Mouse (Mus musculus): ENCODE data around the gene Tinag. TPM values are rescaled to one million over a fixed set of nuclear protein-coding genes. Genes with fewer than 3 reads are reported as not detected.

The Tinag gene
- polyA plus RNA-seq, 1 experiment: 0.12 TPM

GRCm38 (mm10) chr9:76989946-76990345 lies 55.6 kb downstream of the Tinag start:
- Histone ChIP-seq H3K4me1 (replicated peaks; ENCODE audit: control insufficient read depth, insufficient read depth, low read length) (no peaks in the 10 kb centered on the region), H3K27me3 (ENCODE audit: control insufficient read depth, insufficient read depth, low read length) (no peaks in the 10 kb centered on the region), H3K4me3 (ENCODE audit: control insufficient read depth, insufficient read depth, low read length) (no peak overlapping the region), H3K36me3 (ENCODE audit: control insufficient read depth, insufficient read depth, low read length) (no peaks in the 10 kb centered on the region), H3K27ac (ENCODE audit: control insufficient read depth, insufficient read depth, low read length) (no peak overlapping the region)
- no peak for DNase-seq
- TF ChIP-seq CTCF (IDR thresholded peaks at IDR 0.05; ENCODE audit: borderline replicate concordance, control insufficient read depth, extremely low read depth, insufficient read depth, low read length, poor library complexity): no peak
- no peak for TF ChIP-seq POLR2A (IDR thresholded peaks at IDR 0.05; ENCODE audit: control insufficient read depth, extremely low read depth, insufficient read depth, low read length, poor library complexity)

- no peak overlapping the region for H3K4me3 ChIP-seq (ENCODE audit: control insufficient read depth, insufficient read depth, low read length)
- no peak for DNase-seq
- no peaks in the 10 kb centered on the region for H3K36me3 ChIP-seq (ENCODE audit: control insufficient read depth, insufficient read depth, low read length)
- no peaks in the 10 kb centered on the region for H3K27me3 ChIP-seq (ENCODE audit: control insufficient read depth, insufficient read depth, low read length)
- TF ChIP-seq CTCF (IDR thresholded peaks at IDR 0.05; ENCODE audit: borderline replicate concordance, control insufficient read depth, extremely low read depth, insufficient read depth, low read length, poor library complexity) (no peak), POLR2A (IDR thresholded peaks at IDR 0.05; ENCODE audit: control insufficient read depth, extremely low read depth, insufficient read depth, low read length, poor library complexity) (no peak)
- H3K4me1 ChIP-seq (replicated peaks; ENCODE audit: control insufficient read depth, insufficient read depth, low read length): no peaks in the 10 kb centered on the region
- H3K27ac ChIP-seq (ENCODE audit: control insufficient read depth, insufficient read depth, low read length): no peak overlapping the region
- 49% methylated on average over 1 of the region's 1 CpGs for WGBS
Observed at GRCm38 (mm10) chr9:76934813-76935212, 110.8 kb downstream of the Tinag start.

DNA sequence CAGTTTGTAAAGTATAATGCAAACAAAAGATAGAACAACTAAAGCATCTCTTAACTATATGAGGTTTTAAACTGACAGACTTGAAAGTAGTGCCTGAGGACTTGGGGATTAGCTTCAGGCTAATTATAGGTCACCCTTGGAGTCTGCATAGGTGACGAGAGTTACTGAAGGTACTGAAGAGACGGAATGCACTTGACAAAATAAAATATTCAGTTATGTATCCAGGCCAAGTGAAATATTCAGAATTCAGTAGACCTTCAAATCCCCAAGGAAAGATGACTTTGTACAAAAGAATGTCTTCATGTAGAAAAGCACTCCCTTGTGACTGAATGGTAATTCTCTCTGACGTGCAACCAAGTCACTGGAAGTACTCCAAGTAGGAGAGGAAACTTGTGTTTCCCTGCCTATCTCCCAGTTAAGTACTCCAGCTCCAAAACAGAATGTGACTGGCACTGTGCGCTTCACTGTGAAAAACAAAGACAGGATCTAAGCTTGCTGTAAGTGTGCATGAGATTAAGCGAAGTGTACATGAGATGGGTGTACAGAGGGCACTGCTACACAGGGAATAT lies 130.4 kb downstream of the Tinag start:
- Histone ChIP-seq H3K36me3 (ENCODE audit: control insufficient read depth, insufficient read depth, low read length) (no peaks in the 10 kb centered on the region), H3K4me1 (replicated peaks; ENCODE audit: control insufficient read depth, insufficient read depth, low read length) (no peaks in the 10 kb centered on the region), H3K27ac (ENCODE audit: control insufficient read depth, insufficient read depth, low read length) (no peak overlapping the region), H3K27me3 (ENCODE audit: control insufficient read depth, insufficient read depth, low read length) (no peaks in the 10 kb centered on the region), H3K4me3 (ENCODE audit: control insufficient read depth, insufficient read depth, low read length) (no peak overlapping the region)
- DNase-seq: no peak
- TF ChIP-seq CTCF (IDR thresholded peaks at IDR 0.05; ENCODE audit: borderline replicate concordance, control insufficient read depth, extremely low read depth, insufficient read depth, low read length, poor library complexity) (no peak), POLR2A (IDR thresholded peaks at IDR 0.05; ENCODE audit: control insufficient read depth, extremely low read depth, insufficient read depth, low read length, poor library complexity) (no peak)
- 95% methylated on average over 5 of the region's 5 CpGs for WGBS
